Mouse (Mus musculus) MEL (cell line): ENCODE data around the gene Ankrd44. TPM values are rescaled to one million over a fixed set of nuclear protein-coding genes. Genes with fewer than 3 reads are reported as not detected.

Experiments
- DNase-seq: peaks from one replicate; pipeline ENCODE4 v3.0.0; 2011; ENCODE audit warnings: low read depth, low spot score
- H3K27ac ChIP-seq: 2 replicates; pipeline ENCODE4 v1.5.1; 2012; ENCODE audit warnings: low read depth, mild to moderate bottlenecking, control low read depth, low read length, moderate library complexity; ENCODE audit not compliant: control insufficient read depth
- H3K27me3 ChIP-seq, 2 experiments: fragments of 150-350 bp in 1 of 2; sonication (generic) in 1 of 2; 2 replicates each; pipeline ENCODE4 v1.6.1; 2012; ENCODE audit warnings: low read length in 2 of 2, mild to moderate bottlenecking in 2 of 2, improper control_type of control experiment in 1 of 2, moderate library complexity in 1 of 2; ENCODE audit not compliant: insufficient read depth in 2 of 2, control insufficient read depth in 1 of 2
- H3K36me3 ChIP-seq, 2 experiments: 2 replicates each; pipeline ENCODE4 v1.6.1; 2012 to 2014; ENCODE audit warnings: low read length in 2 of 2, improper control_type of control experiment in 1 of 2, inconsistent platforms in 1 of 2, mild to moderate bottlenecking in 1 of 2; ENCODE audit not compliant: insufficient read depth in 2 of 2, control insufficient read depth in 1 of 2
- H3K4me1 ChIP-seq, 2 experiments: fragments of 150-350 bp in 1 of 2; sonication (generic) in 1 of 2; 2 replicates each; pipeline ENCODE4 v1.6.1; 2012; ENCODE audit warnings: low read length in 2 of 2, improper control_type of control experiment in 1 of 2, mild to moderate bottlenecking in 1 of 2; ENCODE audit not compliant: insufficient read depth in 2 of 2, control insufficient read depth in 1 of 2
- H3K4me3 ChIP-seq, 2 experiments: fragments of 150-350 bp in 1 of 2; sonication (generic) in 1 of 2; 2 replicates each; pipeline ENCODE4 v1.5.1; 2012; ENCODE audit warnings: low read depth in 2 of 2, low read length in 2 of 2, mild to moderate bottlenecking in 2 of 2, moderate library complexity in 2 of 2, control low read depth in 1 of 2, improper control_type of control experiment in 1 of 2; ENCODE audit not compliant: control insufficient read depth in 1 of 2, insufficient read depth in 1 of 2
- H3K79me2 ChIP-seq: 2 replicates; pipeline ENCODE4 v1.6.1; 2012; ENCODE audit warnings: mild to moderate bottlenecking, low read length, moderate library complexity; ENCODE audit not compliant: control insufficient read depth, poor library complexity, insufficient read depth
- H3K9ac ChIP-seq: 2 replicates; pipeline ENCODE4 v1.6.1; 2012; ENCODE audit warnings: low read depth, mild to moderate bottlenecking, control low read depth, low read length, moderate library complexity; ENCODE audit not compliant: control insufficient read depth, poor library complexity, severe bottlenecking
- H3K9me3 ChIP-seq: fragments of 150-350 bp; sonication (generic); replicated peaks from 2 replicates; pipeline ENCODE4 v1.6.1; 2012; ENCODE audit warnings: mild to moderate bottlenecking, low read length, improper control_type of control experiment, moderate library complexity; ENCODE audit not compliant: insufficient read depth
- CHD2 ChIP-seq: IDR thresholded peaks from 2 replicates; pipeline ENCODE4 v1.6.1; 2011; ENCODE audit warnings: low read length, improper control_type of control experiment
- E2F4 ChIP-seq: IDR thresholded peaks from 2 replicates; pipeline ENCODE4 v1.6.1; 2011; ENCODE audit warnings: low read depth, low read length, improper control_type of control experiment, borderline replicate concordance
- EP300 ChIP-seq, 2 experiments: IDR thresholded peaks; 2 replicates each; pipeline ENCODE4 v1.6.1; 2011; ENCODE audit warnings: improper control_type of control experiment in 2 of 2, low read length in 2 of 2, low read depth in 1 of 2, mild to moderate bottlenecking in 1 of 2
- JUND ChIP-seq: IDR thresholded peaks from 2 replicates; pipeline ENCODE4 v1.6.1; 2011; ENCODE audit warnings: low read depth, mild to moderate bottlenecking, improper control_type of control experiment, low read length
- MAFK ChIP-seq: IDR thresholded peaks from 2 replicates; pipeline ENCODE4 v1.6.1; 2011; ENCODE audit warnings: low read depth, mild to moderate bottlenecking, low read length, improper control_type of control experiment, borderline replicate concordance
- MYB ChIP-seq: IDR thresholded peaks from 2 replicates; pipeline ENCODE4 v1.6.1; 2011; ENCODE audit warnings: mild to moderate bottlenecking, low read depth, low read length, improper control_type of control experiment
- NELFE ChIP-seq: IDR thresholded peaks from 2 replicates; pipeline ENCODE4 v1.6.1; 2011; ENCODE audit warnings: low read depth, low read length, improper control_type of control experiment
- NRF1 ChIP-seq: IDR thresholded peaks from 2 replicates; pipeline ENCODE4 v1.6.1; 2014; ENCODE audit warnings: low read depth, mild to moderate bottlenecking, inconsistent platforms, low read length, improper control_type of control experiment, moderate library complexity; ENCODE audit not compliant: poor library complexity, insufficient read depth, severe bottlenecking
- POLR2A ChIP-seq, 2 experiments: IDR thresholded peaks; 2 replicates each; pipeline ENCODE4 v1.6.1; 2011 to 2012; ENCODE audit warnings: low read length in 2 of 2, mild to moderate bottlenecking in 2 of 2, control low read depth in 1 of 2, improper control_type of control experiment in 1 of 2, low read depth in 1 of 2, moderate library complexity in 1 of 2; ENCODE audit not compliant: control insufficient read depth in 1 of 2, insufficient read depth in 1 of 2, poor library complexity in 1 of 2
- RAD21 ChIP-seq: IDR thresholded peaks from 2 replicates; pipeline ENCODE4 v1.6.1; 2011; ENCODE audit warnings: mild to moderate bottlenecking, low read depth, low read length, improper control_type of control experiment
- RCOR1 ChIP-seq: IDR thresholded peaks from 2 replicates; pipeline ENCODE4 v1.6.1; 2012; ENCODE audit warnings: low read depth, mild to moderate bottlenecking, inconsistent platforms, low read length, improper control_type of control experiment
- SIN3A ChIP-seq: IDR thresholded peaks from 2 replicates; pipeline ENCODE4 v1.6.1; 2012; ENCODE audit warnings: low read length, improper control_type of control experiment, inconsistent platforms
- TAL1 ChIP-seq: IDR thresholded peaks from 2 replicates; pipeline ENCODE4 v1.6.1; 2012; ENCODE audit warnings: mild to moderate bottlenecking, inconsistent platforms, low read length, moderate library complexity, mixed read lengths
- UBTF ChIP-seq: IDR thresholded peaks from 2 replicates; pipeline ENCODE4 v1.6.1; 2012; ENCODE audit warnings: low read depth, mild to moderate bottlenecking, inconsistent platforms, low read length, improper control_type of control experiment, moderate library complexity, borderline replicate concordance; ENCODE audit not compliant: insufficient read depth
- ZC3H11A ChIP-seq: IDR thresholded peaks from 2 replicates; pipeline ENCODE4 v1.6.1; 2012; ENCODE audit warnings: low read depth, mild to moderate bottlenecking, inconsistent platforms, low read length, improper control_type of control experiment
- ZKSCAN1 ChIP-seq: IDR thresholded peaks from 2 replicates; pipeline ENCODE4 v1.6.1; 2012; ENCODE audit warnings: low read depth, mild to moderate bottlenecking, inconsistent platforms, low read length, improper control_type of control experiment, moderate library complexity
- polyA plus RNA-seq, 2 experiments: library from polyadenylated mRNA; stranded (reverse) in 1 of 2; unstranded in 1 of 2; fragments of >175 nt in 1 of 2; fragments of >200 nt in 1 of 2; gene quantifications; 2 replicates each; pipeline versions ENCODE4 v1.2.1 to v1.2.4; 2012; ENCODE audit warnings: low replicate concordance in 2 of 2, low read depth in 1 of 2; ENCODE audit not compliant: insufficient read length in 2 of 2, insufficient read depth in 1 of 2, missing spikeins in 1 of 2
- total RNA-seq: library from RNA; depleted of rRNA; stranded (reverse); fragments of 300-350 nt; gene quantifications from 2 replicates; pipeline ENCODE4 v1.2.3, GENCODE M21; 2012

Ankrd44 gene
- total and polyA plus RNA-seq, 3 experiments = 2.3 to 4.4 TPM; not detected in 1

GRCm38 (mm10) chr1:54930670-54931200 is 4.5 kb upstream of the Ankrd44 start:
- Histone ChIP-seq H3K4me1 (0 out of 4 replicates have a peak, but pooled peaks cover 0 to 4% of the 10 kb centered on the region in 2 experiments), H3K36me3 (peaks cover 0 to 2% of the 10 kb centered on the region in 2 experiments; a peak in 1 of 4 replicates), H3K27ac (no peak overlapping the region), H3K9ac (no peak overlapping the region), H3K79me2 (no peaks in the 10 kb centered on the region), H3K4me3 (no peak overlapping the region), H3K9me3 (no peaks in the 10 kb centered on the region), H3K27me3 (peaks cover 0 to 1% of the 10 kb centered on the region in 2 experiments; a peak in 2 of 4 replicates)
- no peak for TF ChIP-seq SIN3A
- TF ChIP-seq E2F4 = no peak
- no peak for TF ChIP-seq CHD2
- no peak for TF ChIP-seq TAL1
- no peak for TF ChIP-seq MAFK
- no peak for TF ChIP-seq UBTF
- TF ChIP-seq EP300 (IDR thresholded peaks at IDR 0.05; ENCODE audit: low read depth in 1 of 2, low read length in 2 of 2) = no peak
- TF ChIP-seq RAD21 = no peak
- no peak for TF ChIP-seq MYB
- TF ChIP-seq ZC3H11A = no peak
- TF ChIP-seq NRF1 = no peak
- TF ChIP-seq POLR2A (IDR thresholded peaks at IDR 0.05; ENCODE audit: control insufficient read depth in 1 of 2, insufficient read depth in 1 of 2, low read depth in 1 of 2, low read length in 2 of 2, poor library complexity in 1 of 2) = no peak
- TF ChIP-seq JUND = no peak
- no peak for DNase-seq

GRCm38 (mm10) chr1:54925451-54925934 is 694 bp downstream of the Ankrd44 start:
- H3K9ac ChIP-seq = peak overlapping the region; percentile 88
- DNase-seq = peak; percentile 63
- H3K27me3 ChIP-seq = peaks cover 0 to 1% of the 10 kb centered on the region in 2 experiments; a peak in 2 of 4 replicates
- peaks cover under 1 to 22% of the 10 kb centered on the region in 2 experiments; a peak in 3 of 4 replicates for H3K4me1 ChIP-seq
- peak overlapping the region; percentile 55 to 75 for H3K4me3 ChIP-seq
- peaks cover 0 to 18% of the 10 kb centered on the region in 2 experiments; a peak in 2 of 4 replicates for H3K36me3 ChIP-seq
- no peaks in the 10 kb centered on the region for H3K9me3 ChIP-seq
- no peak for TF ChIP-seq RCOR1
- 0 out of 4 replicates have a peak, but pooled peaks of 1 of the 2 experiments have one; percentile 8 for TF ChIP-seq POLR2A (IDR thresholded peaks at IDR 0.05; ENCODE audit: control insufficient read depth in 1 of 2, insufficient read depth in 1 of 2, low read depth in 1 of 2, low read length in 2 of 2, poor library complexity in 1 of 2)
- H3K27ac ChIP-seq = no peak overlapping the region
- H3K79me2 ChIP-seq = no peaks in the 10 kb centered on the region

- no peak overlapping the region for H3K27ac ChIP-seq
- H3K36me3 ChIP-seq = peaks cover 0 to 21% of the 10 kb centered on the region in 2 experiments; a peak in 2 of 4 replicates
- H3K4me3 ChIP-seq = no peak overlapping the region
- no peak overlapping the region for H3K9ac ChIP-seq
- peak; percentile 11 for DNase-seq
- peaks cover 0 to 1% of the 10 kb centered on the region in 2 experiments; a peak in 2 of 4 replicates for H3K27me3 ChIP-seq
- TF ChIP-seq ZKSCAN1 (no peak), JUND (no peak), MAFK (no peak), MYB (no peak), RCOR1 (no peak), NELFE (no peak)
- H3K79me2 ChIP-seq = no peaks in the 10 kb centered on the region
- peaks cover 6 to 28% of the 10 kb centered on the region in 2 experiments; a peak in 3 of 4 replicates for H3K4me1 ChIP-seq
- no peaks in the 10 kb centered on the region for H3K9me3 ChIP-seq
These were observed 1.4 kb downstream of the Ankrd44 start for GRCm38 (mm10) chr1:54924760-54925159.
